Mouse (Mus musculus) hindlimb bud, embryonic 11.5 days (tissue): Measurements from ENCODE around the gene Col15a1.

Source experiments
- DNase-seq: peaks from one replicate; pipeline ENCODE4 v3.0.0-alpha.2; 2012; ENCODE audit warnings: low read depth, low spot score; ENCODE audit errors: extremely low spot score

Col15a1 gene

DNA sequence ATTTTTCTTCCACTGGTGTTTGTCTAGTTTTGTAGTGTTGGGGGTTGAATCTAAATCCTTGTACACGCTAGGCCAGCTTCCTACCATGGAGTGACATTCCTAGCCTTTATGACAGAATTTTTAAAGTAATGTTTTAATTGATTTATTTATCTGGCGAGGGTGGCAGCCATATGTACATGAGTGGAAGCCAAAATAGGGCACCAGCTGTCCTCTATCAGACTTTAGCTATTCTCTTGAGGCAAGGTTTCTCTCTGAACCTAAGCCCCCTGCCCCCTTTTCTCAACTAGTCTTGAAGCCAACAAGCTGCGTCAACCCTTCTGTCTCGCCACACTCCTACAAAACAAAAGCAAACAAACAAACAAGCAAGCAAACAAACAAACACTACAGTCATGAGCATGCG lies 57.6 kb downstream of the Col15a1 start:
- DNase-seq: no peak

DNA sequence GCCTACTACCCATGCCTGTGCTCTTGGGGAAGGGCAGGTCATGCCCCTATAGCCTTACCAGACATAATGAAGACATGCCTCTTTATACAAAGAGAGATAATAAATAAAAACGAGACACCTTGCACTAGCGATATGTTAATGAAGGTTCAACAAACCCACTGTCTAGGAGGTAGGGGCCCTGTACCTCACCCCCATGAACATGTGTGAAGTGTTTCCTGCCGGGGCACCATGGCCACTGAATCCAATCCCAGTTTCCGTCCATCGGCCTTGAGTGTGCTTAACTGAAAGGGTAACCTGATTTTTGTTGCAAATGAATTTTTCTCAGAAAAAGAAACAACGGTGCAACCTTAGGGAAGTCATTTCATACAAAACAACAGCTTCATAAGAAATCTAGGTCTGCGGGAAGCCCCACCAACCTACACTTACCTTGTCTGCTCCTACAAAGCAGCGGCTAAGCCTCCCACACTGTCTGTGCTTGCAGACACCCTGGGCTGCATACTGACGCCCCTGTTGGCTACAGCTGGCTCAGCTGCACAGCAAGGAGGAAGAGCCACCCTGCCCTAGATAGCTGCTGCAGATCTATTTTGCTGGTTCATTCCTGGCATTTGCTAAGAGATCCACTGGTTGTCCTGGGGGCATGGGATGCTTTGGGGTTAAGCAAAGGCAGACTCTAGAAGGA lies 64.6 kb downstream of the Col15a1 start:
- no peak for DNase-seq

DNA sequence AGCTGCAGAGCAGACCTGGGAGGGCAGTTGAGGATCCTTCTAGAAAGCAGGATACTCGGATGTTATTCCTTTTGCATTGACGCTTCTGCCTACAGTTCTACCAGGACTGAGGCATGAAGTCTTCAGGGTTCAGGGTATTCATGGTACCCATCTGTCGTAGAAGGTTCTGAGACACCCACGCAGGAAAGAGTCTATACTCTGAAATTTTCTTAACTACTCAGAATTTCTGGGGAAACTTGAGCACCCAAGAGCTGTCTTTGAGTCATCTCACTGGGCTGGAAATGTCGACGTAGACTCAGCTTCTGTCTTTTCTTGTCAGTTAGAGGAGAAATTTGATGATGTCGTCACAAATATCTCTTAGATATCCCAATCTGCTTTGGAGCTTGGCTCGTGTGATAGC lies 65.8 kb downstream of the Col15a1 start:
- DNase-seq: no peak

DNA sequence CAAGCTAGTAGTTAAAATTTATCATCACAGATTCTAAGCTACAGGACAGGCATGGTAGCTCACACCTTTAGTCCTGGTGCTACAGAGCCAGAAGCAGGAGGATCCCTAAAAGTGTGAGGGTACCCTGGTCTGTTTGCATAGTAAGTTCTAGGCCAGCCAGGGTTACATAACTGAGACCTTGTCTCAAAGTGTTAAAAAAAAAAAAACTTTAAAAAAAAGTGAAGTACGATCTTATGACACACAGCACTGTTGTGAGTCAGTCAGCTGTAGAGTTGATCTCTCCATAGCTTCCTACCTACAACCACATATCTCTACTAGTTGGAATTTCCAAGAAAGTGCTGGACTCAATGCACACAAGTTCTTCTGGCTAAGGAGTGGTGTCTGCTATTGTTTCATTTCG lies 67.0 kb downstream of the Col15a1 start:
- DNase-seq: no peak

DNA sequence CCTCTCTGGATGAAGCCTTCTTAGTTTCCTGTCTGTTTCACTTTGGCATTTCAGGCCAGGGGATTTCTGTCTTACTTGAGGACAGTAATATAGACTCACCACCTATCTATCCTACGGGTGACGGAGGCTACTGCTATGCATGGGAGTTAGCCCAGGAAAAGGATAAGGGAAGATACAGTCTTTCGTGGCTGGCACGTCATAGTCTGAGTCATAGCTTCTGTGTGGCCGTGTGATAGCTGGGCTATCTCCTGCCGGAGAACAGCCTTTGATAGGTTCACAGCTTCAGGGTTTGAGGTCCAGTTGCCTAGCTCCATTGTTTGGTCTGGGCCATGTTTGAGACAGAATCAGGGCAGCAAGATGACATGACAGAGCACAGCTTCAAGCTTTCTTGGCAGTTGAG lies 70.4 kb downstream of the Col15a1 start:
- no peak for DNase-seq

DNA sequence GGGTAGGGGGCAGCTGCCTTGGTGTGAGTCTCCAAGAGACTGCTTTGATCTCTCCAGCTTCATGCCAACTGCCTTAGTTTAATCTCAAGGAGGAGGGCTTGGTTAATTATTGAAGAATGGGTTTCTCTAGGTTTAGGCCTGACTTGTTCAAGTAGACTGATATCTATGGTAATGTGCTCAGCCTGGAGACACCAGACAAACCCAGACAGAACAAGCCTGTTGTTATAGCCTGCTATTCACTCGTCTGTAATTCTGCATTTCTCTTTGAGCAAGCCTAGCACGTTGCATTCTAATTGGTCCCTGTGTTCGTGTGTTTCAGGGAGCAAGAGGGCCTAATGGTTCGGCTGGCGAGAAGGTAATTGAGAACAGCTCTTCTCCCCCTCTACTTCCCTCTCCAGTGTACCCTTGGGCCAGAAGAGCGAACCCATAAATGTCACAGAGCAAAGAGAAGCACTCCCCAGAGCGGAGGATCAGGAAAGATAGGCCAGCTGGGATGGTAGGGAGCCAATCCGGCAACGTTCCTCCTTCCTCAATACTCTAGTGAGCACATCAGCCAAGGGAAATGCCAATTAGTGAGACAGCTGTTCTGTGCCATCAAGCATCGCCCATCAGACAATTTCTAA lies 71.2 kb downstream of the Col15a1 start:
- no peak for DNase-seq

DNA sequence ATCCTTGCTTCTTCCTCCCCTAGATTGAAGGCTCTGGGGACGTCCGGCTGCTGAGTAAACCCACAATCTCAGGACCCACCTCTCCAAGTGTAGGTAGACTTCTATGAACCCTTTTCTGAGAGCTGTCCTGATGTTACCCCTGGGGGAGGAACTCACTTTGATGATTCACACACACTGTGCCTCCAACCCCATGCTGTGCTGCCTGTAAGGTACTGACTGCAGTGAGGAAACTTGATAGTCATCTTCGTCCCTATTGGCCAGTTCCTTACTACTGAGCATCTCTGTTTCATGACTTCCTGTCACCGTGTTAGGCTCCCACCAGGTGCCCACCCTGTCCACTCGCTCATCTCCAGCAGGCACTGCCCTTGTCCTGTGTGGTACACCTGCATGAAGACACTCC lies 72.2 kb downstream of the Col15a1 start:
- DNase-seq: no peak

DNA sequence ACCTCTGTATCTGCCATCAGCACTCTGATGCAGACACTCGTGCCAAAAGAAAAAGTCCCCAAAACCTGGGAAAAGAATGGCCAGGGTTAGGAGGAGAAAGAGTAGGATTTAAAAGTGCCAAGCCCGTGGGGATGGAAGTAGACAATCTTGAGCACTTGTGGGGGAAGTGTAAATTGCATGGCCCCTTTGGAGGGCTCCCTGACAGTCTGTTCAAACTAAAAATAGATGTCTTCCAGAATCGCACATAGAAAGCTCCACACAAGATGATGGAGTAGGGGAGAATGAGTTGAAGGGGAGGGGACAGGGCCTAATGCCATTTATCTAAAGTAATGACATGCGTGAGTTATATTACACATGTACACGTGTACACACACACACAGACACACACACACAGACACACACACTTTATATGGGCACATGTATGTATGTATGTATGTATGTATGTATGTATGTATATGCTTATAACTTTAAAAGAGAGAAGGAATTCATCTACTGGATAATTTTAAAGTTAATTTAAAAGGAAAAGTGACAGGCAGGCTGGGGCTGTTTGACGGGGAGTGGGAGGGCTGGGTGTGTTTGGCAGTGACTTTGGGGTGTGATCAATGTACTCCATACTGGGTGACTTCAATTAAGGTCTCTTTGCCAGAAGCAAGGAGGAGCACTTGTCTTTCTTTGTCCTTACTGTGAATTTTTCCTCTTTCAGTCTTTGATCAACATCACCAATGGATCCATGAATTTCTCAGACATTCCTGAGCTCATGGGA lies 74.1 kb downstream of the Col15a1 start:
- DNase-seq: no peak

DNA sequence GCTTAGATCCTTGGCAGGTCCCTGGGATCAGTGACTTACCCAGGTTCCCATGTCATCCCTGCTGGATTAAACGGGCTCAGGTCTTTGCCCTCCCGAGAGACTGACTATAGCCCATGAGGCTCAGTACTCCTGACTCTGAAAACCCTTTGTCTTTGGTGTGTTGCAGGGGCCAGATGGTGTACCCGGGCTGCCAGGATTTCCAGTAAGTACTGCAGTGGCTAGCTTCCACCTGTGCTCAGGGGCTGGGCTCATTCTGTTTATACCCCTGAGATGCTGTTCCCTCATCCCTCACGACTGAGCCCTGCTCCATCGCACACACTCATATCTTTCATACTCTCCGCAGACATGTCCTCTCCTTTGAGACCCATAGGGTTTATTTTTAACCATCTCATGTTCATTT lies 76.3 kb downstream of the Col15a1 start:
- DNase-seq: no peak

DNA sequence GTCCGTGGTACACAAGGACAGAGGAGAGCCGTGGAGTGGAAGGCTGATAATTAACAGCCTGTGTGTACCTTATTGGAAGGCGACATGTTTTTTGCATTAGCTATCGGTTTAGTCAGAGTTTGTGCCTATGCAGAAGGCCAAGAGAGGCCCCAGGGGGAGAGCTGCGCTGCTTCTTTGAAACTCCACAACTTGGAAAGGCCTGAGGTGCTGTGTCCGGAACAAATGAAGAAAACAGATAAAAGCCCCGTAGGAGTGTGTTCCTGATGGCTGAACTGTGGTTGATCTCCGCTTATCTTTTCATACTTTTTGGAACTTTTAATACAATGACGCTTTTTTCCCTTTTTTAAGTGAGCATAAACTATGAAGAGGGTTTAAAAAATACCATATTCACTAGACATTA lies 76.9 kb downstream of the Col15a1 start:
- DNase-seq: peak; percentile 20

DNA sequence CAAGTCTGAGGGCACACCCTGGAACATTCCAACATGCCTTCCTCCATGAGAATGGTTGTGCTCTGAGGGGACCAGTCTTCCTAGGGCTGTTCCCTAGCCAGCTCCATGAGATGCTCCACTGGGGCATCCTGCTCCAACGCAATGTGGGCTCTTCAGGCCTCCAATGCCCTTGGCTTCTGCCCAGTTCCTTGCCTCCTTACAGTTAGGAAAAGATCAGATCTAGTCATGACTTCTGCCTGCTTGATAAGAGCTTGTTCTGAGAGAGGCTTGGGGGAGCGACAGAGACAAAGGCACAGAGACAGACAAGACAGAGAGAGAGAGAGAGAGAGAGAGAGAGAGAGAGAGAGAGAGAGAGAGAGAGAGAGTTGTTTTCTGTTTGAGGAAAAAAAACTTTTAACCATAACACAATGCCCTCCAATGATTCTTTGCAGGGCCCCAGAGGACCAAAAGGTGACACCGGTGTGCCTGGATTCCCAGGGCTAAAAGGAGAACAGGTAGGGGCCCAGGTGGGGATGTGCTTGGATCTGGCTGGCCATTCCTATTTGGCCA lies 78.7 kb downstream of the Col15a1 start:
- no peak for DNase-seq

DNA sequence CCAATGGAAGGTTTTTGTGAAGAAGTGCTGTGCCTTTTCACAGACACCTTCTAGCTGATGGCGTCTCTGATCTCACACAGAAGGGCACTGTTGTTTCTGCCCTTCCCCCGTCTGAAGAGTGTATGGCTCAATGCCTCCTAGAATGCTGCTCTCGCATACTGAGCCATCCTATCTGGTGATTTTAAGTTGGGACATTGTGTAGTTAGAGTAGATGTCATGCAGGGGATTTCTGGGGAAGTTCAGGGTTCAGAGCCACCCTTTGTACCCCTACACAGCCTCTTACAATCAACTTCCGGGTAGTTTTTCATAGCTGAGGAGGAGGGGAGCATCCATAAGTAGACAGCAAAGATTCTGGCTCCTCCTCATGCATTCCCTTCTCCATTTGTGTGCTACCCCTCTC lies 79.5 kb downstream of the Col15a1 start:
- no peak for DNase-seq

DNA sequence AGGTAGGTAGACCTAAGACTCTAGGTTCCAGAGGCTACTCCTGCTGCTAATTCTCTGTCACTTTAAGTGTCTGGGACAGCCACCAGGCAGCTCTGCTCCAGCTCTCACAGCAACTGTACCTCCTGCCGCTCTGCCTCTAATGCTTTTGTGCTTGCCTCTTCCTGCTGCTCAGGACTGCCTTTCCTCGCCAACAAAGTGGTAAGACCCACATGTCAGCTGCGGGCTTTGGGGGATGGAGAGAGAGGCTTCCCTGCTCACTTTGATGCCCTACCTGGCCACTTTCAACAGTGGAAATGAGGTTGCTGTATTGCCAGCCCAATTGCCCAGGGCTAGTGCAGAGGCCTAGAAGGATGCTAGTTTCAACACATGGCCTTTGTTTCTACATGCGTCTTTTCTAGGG lies 80.3 kb downstream of the Col15a1 start:
- DNase-seq: no peak

DNA sequence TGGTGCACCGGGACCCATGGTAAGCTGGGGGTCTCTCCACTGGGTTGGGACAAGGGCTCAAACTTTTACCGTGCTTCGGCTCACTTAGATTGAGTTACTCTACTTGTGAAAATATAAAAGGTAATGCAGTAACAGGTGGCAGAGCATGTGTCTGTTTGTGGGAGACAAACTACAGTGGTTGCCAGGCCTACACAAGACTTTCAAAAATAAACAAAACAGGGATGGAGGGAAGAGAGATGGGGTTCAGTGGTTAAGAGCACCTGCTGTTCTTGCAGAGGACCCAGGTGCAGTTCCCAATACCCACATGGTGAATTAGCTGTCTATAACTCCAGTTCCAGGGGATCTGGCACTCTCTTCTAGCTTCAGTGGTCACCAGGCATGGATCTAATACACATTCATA lies 81.6 kb downstream of the Col15a1 start:
- DNase-seq: no peak

DNA sequence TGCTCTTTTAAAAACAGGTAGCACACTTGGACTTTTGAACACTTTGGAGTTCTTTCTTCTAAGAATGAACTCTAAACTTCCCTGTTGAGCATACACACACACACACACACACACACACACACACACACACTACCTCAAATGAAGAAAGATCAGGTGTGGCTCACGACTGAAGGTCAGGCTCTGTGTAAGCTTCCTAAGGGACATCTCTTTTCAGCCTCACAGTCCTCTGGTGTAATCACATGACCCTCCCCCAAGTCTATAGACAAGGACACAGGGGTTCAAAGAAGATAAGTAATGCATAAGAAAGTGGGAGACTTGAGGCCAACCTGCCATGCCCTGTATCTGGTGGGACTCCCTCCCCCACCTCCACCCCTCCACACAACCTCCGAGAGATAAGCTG lies 82.5 kb downstream of the Col15a1 start:
- DNase-seq: no peak

DNA sequence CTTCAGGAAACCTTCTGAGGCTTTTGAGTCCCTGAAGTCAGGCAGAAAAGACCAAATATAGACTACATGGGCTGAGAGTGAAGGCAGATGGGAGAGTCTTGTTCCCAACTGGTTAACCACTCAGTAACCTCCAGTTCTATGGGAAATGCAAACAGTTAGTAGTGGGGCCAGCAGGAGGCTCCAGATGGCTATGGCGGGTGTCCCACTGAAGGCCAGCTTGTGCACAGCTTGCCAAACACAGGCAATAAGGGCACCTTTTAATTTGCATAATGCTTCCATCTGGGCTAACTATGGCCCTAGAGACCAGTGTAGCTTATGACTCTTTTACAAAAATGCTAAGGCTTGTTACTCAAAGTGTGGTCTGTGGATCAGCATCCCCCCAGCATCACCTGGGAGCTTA lies 83.1 kb downstream of the Col15a1 start:
- DNase-seq: no peak

DNA sequence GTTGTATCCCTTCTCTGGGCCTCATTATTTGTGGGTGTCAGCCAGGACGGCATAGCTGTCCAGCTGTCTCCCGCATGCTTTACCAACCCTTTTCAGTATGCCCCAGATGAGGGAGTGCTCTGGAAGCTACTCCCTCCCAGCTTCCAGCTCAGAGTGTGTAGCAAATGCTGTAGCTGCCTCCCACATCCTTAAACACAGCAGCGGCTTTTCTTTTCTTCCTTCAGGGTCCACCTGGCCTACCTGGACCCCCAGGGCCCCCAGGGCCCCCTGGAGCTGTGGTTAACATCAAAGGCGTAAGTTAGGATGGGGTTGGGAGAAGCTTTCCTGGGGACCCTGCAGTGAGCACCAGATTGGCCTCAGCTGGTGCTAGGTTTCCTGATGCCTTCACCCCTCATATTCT lies 85.0 kb downstream of the Col15a1 start:
- DNase-seq: no peak

DNA sequence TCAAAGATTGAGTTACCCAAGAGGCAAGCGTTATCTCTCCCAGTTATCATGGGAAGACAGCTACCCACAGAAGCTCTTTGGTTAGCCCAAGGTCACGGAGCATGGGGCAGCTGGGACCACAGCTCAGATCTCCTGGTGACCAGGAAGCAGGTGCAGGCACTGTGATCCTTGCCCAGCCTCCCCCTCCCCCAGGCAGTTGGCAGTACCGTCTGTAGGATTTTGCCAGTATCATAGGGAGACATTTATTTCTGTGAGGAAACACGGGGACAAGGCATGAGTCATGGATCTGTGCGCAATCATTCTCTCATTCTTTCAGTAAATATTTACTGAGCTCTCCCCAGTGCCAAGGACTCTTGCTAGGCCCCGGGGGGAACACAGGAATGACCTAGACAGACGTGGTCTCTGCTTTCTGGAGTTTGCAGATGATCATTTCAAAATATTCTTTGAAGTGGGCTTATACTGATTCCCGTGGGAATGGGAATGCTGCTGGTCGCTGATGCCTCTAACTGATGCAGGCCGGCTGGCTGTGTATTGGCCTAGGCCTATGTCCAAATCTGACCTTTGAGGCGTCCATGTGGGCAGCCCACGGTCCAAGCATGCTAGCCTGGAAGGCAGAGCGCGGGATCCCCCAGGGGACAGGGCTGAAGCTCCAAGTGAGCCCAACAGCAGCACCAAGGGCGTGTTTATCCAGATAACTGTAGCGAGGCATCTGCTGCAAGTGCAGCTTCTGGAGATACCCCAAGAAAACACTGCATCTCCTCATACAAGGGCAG lies 86.0 kb downstream of the Col15a1 start:
- DNase-seq: no peak

DNA sequence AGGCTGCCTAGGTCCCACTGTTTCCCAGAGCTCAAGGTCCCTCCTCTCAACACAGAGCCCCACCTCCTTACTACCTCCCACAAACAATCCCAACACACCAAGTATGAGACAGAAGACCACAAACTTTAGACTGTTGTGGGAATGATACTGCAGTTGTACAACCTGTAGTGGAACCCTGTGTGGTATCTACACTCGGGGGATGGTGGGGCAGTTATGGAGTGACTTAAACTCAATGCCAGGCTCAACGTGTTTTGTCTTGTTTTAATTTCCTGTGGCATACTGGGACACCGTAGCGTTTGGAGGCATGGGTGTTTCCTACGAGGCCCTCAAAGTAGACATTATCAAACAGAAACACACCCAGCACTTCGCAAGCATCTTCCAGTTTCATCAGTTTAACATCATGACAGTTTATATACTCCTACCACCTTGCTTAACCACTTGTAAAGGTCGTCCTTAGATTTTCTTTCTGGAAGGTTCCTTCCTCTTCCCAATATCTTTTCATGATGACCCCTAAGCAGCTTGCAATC lies 86.6 kb downstream of the Col15a1 start:
- no peak for DNase-seq

DNA sequence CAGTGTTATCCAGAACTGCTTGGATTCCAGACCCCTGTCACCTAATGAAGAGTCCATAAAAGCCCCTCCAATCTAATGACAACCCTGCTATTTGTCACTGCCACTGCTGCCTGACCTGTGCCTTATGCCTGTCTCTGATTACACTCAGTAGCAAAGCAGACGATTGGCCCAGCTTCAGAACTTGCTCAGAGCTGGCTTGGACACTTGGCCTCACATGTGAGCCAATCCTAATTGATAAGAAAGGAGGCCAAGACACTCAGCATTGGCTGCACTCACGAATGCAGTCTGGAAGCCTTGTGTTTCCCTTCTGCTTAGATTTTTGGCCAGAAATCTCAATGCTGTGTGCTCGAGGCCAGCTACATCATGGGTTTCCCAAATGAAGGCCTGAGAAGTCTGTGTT lies 87.6 kb downstream of the Col15a1 start:
- DNase-seq: no peak

DNA sequence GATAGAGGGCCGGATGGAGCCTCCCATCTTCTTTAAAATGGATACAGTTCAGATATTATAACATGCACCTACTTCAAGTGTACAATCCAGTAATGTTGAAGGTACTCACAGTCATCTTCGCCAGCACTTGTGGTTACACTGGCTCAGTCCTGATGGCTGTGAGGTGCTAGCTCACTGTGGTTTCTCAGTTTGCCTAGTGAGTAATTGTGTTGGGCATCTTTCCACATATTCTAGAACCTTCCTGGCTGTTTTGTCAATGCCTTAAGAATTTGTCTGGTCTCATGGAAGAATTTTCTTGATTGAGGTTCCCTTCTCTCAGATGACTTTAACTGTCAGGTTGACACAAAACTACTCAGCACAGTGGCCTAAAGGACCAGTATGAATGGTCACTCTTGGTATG lies 92.7 kb downstream of the Col15a1 start:
- DNase-seq: no peak
